Mouse (Mus musculus) G1E-ER4 (cell line): ENCODE measurements around the gene Tlk1. TPM values are rescaled to one million over a fixed set of nuclear protein-coding genes. Genes with fewer than 3 reads are reported as not detected.

ENCODE experiments used
- GATA1 ChIP-seq: IDR thresholded peaks from one replicate; pipeline ENCODE4 v1.8.0; 2012; ENCODE audit warnings: low read length, inconsistent platforms
- polyA plus RNA-seq: library from polyadenylated mRNA; stranded (reverse); fragments of >175 nt; gene quantifications from 2 replicates; pipeline ENCODE4 v1.2.3, GENCODE M21; 2012

Tlk1 gene
- polyA plus RNA-seq, 1 experiment = 43.9 TPM

DNA sequence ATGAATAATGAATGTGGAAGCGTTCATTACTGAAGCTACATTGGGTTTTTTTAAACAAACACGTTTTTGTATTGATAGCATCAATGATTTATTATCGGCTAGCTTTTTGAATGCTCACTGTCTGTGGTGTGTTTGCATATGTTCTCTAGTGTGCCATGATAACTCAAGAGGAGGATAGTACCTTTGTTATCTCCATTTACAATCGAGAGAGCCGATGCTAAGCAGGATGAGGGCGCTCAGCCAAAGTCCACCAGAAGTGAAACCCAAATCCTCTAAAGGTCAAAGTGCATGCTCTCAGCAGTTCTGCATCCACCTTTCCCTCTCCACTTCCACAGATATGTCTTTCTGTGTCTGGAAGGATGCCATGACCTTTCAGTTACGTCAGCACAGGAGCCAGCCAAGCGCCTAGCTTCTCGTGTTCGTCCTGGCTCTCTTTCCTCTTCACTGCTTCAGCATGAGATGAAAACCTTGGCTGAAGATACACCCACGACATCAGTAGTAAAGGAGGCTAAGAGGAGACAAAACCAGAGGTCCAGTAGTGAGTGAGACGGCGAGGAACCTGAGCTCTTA lies 16.6 kb upstream of the Tlk1 start:
- no peak for TF ChIP-seq GATA1

DNA sequence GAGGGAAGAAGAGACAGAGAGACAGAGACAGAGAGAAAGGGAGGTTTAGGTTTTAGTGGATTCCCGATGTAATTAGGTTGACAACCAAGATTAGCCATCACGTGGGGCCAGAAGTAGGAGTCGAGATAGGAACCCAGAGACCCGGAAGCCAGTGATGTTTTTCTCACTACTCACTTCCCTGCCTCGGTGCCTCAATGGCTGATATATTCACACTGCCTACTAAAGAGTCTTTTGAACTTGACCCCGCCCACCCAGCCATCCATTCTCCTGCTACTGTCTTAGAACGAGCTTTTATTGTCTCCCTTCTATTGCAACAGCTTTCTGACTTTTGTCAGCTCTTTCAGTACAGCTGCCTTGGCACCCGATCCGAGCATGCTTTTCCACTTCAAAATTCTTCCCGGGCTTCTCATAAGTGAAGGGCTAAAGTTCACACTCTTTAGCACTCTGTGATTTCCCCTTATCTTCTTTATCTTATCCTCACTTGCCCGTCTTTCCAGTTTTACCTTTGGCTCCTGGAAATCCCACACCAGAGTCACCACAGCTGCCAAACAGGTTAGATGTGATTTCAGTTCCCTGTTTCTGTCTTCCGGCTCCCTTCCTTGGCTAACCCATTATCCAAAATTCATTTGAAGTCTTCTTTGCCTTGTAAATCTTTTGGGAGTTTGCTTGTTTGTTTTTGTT lies 13.1 kb upstream of the Tlk1 start:
- no peak for TF ChIP-seq GATA1

DNA sequence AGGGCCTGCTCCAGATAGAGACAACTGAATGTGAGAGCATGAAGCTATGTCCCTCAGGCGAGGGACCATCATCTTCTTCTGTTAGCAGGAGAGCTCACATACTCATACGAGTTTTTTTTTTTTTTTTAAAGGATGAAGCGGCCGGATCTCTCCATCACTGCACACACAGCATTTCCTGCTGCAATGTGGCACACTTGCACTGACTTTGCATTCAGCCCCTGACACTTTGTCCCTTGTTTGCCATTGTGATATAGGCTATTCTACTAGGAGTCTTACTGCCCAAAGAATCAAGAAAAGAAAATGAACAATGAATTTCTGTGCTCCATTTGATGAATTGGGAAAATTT lies 10.8 kb upstream of the Tlk1 start:
- TF ChIP-seq GATA1 = no peak

DNA sequence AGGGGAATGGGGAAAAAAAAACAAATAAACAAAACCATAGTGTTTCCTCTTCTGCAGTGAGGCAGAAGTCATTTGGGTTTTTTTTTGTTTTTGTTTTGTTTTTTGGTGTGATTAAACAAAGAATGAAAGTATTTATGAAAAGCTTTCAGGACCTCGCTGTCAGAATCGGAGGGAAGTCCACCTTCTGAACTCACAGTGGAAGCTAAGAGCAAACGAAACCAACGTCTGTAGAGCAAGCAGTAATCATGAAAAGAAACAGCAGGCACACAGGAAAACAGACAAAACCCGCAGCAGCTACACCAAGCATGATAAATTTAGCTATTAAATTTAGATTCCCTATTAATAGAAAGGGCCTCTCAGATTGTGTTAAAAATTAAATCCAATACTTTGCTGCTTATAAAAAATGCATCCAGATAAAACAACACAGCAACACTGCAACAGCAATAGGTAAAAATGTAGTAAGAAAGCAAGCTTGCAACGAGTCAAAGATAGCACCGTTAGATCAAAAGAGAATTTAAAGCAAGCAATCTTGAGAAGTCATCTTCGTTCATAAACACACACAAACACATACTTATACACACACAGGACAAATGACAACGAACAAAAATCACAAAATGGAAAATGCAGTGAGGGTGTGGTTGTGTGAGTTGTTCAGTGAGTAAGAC lies 10.2 kb upstream of the Tlk1 start:
- TF ChIP-seq GATA1 = no peak

DNA sequence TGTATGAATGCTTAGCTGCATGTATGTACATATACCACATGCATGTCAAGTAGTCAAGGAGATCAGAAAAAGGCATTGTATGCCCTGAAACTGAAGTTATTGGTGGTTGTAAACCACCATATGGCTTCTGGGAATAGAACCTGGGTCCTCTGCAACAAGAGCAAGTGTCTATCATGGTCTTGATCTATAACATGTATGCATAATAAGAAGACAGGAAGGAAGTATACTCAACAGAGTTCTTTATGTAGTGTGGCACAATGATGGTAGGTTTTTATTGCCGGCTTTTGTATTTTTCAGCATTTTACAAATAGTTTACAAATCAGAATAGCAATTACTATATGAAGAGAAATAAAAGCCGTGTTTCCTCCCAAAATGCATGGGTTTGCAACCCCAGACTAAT lies 9.7 kb upstream of the Tlk1 start:
- TF ChIP-seq GATA1 = no peak

DNA sequence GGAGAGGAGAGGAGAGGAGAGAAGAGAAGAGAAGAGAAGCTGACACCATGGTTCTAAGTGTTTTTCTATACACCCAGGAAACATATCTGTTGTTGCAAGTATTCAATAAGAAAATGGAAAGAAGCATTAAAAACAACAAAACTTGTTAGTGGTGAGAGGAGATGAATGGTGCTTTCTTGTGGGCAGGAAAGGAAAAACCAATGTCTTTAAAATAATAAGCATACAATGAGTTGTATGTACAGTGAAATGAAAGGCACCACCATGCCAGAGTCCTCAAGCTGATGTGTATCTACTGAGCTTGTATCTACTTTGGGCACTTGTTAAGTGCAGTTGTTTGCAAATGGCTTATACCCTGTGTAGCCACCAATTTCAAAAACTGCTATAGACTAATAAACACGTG lies 7.7 kb upstream of the Tlk1 start:
- TF ChIP-seq GATA1 = no peak

DNA sequence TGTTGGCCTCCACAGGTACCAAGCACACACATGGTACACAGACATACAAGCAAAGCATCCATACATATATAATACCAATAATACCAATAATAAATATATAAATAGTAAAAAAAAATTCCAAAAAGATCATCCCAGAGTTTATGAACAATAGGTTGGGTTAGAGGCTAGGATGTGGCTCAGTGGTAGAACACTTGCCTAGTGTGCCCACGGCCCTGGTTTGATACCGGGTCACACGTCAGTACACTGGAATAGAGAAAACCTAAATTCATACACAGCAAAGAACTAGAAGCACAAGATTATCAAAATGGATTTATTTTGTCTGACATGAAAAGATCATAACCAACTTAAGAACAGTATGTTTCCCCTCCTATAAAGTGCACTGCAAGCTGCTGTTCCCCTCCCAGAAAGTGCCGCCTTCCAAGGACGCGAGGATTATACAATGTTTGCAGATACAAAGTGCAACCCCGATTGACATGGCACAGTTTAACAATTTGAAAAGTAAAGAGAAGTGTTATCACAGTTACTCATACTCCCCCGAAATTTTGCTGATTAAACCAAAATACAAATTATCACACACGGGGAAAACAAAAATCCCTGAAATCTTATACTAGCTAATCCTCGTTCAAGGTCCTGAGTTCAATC lies 6.3 kb upstream of the Tlk1 start:
- TF ChIP-seq GATA1 = no peak

DNA sequence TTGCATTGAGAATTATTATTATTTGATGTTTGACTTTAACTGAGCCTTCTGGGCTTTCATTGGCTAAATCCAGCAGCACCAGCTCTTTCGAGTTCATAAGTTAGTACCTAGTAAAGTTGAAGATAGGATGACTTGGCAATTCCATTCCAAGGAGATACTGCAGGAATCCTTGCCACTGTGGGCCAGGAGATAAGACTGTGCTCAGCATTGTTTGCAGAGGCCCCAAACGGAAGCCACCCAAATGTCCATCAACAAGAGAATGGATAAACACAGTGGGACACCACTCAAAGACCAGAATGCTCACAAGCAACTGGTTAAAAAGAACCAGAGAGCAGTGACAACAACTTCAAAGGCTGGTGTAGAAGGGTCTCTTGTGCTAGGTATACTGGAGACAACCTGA lies 5.2 kb upstream of the Tlk1 start:
- TF ChIP-seq GATA1 = peak; percentile 87

DNA sequence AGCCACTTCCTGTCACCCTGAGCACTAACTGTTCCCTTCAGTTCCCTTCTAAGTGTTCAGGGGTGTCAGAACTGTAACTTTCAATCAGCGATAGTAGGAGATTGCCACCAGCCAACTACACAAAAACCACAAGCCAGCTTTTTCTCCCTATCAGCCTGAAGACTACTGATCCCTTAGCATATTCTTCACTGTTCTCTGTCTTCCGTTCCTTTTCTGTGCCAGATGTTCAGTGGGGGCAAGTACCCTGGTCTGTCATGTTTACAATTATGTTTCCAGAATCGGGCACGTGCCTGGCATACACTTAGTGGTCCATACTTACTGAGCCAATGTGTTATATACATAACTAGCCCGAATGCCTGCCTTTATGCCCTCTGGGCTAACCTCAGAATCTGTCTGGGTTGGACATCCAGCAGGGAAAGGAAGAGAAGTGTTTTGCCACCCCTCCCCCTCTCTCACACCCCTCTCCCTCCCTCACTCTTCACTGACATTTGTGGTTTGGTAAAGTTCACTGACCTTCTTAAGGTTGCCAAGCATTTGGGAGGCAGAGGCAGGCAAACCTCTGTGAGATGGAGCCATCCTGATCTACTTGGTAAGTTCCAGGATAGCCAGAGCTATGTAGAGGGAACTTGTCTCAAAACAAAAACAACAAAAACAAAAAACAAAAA lies 4.5 kb upstream of the Tlk1 start:
- TF ChIP-seq GATA1 = peak; percentile 75

DNA sequence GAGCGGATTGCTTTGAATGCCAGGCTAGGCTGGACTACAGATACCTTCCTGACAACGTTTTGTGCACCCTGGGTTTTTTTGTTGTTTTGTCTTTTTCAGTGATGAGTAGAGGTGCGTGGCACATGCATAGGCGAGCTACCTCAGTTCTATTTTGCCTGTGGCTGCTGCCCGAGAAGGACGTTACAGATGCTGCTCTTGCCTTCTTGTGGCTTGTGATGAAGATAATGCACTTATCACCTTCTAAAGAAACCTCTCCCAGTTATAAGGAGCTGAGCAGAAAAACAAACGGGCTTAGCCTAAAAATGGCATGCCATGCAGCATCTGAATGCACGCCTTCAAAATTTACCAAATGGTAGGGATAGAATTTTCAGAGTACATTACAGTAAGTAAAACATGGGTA lies 2.3 kb upstream of the Tlk1 start:
- no peak for TF ChIP-seq GATA1

DNA sequence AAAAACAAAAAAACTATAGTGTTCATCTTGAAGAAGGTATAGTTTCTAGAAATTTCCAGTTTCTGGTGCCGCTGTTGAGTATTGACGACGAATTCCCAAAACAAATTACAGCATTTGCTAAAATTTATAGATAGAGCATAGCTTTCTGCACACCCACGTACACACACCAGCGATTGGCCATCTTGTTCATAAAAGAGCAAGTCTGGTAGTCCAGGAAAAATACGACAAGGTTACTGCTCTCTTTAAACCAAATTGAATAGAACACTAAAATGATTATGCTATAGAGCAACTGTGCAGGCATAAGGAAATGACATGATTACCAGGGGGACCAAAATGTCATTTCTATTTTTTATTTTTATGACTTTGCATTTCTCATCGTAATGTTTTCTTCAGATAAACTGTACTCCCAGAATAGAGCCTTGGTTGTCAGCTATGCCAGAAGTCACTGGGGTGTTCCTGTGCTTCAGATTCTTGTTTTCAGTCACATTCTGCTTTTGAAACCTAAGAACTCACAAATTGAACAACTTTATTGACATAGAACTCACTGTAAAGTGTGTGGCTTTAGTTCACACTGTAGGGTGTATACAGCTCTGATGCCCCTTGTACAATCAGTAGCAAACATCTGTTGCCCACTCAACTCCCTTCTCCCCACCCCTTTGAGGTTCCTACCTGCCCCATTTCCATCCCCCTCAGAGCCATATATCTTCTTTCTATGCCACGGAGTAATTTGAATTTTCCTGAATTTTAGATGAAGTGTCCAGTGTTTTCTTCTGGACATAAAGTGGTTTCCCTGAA lies 1.1 kb upstream of the Tlk1 start:
- TF ChIP-seq GATA1 = no peak

DNA sequence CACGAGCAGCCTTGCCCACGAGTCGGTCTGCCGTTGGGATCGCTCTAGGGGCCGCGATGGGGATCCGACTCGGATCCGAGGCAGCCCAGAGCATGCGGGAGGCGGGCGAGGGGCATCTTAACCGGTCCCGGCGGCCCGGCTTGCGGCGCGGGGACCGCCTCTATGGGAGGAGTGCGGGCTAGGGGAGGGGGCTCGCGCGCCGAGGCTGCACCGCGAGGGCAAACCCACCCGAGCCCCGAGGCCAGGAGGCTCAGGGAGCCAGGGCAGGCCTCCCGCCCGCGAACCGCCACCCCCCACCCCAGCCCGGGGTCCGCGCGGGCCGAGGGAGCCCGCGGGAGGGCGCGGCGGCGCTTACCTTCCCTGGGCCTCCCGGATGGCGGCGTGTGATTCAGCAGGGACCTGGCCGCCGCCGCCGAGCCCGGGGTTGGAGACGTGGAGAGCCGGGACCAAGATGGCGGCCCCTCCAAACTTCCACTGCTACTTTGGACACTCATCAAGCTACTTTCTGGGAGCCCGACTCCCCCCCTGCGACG lies 624 bp downstream of the Tlk1 start:
- no peak for TF ChIP-seq GATA1

DNA sequence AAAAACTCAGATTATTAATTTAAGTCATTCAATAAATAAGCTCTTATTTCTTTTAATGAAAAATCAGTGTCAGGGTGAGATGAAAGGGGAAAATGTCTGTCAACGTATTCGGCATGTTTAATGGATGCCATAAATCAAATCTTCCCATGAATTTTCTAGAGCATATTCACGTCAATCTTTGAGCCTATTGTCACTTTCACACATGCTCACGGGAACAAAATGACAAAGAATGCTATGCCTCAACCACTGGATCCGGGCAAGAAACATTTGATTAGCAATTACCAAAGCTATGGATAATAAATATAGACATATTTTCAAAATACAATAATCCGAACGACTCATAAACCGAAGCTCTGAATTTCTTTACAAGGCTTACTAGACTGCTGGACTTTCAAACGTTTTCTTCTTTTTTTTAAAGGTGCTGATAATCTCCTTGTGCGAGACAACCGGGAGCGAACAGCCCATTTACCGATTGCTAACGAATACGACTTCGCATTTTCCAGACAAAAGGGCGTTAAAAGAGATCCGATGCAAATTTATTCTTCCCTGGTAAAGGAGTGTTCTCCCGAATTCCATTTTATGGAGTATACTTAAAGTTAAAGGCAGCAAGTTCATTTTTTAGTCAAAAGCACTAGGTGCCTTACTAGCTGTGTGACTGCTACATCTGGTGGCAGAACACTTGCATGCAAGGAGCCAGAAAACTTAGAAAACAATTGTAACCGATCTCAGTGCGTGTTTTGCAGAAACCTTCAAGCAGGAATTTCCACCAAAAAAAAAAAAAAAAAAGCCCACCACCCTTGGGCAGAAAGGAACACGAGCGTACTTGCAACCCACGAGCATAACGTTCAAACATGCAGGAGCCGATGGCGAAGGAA lies 1.4 kb downstream of the Tlk1 start:
- no peak for TF ChIP-seq GATA1

DNA sequence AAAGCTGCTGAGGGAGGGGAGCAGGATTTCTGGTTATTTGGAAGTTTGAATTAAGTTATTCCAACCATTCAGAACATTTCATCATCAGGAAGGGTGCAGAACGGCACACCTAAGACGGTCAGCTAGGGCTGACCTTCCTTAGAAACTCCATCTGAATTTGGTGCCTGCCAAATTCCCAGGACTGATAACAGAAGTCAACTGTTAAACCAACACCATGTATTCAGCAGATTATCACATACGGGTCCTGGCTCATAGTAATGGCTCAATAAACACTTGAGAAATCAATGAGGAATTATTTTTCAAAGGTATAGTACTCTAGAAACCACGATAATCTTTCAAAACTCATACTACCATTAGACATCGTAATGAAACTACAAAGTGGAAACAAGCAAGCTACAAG lies 2.1 kb downstream of the Tlk1 start:
- no peak for TF ChIP-seq GATA1
